ENCODE assay signal across 1 mouse cellular context in the genomic region with DNA sequence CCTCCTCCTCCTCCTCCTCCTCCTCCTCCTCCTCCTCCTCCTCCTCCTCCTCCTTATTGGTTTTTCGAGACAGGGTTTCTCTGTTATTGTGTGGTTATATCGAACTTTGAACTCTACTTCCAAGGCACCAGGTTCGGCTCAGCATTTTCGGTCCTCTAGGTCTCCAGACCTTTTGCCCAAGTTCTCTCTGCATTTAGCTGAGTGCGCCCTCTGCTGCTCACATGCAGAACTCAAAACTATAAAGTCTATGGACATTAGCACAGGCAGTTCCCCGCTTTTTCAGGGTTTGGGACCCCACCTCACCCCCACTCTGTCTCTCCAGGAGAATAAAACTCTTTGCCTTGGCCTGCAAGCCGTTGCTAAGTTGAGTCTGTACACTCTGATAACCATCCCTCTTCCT.
TF ChIP-seq lines count a peak whose summit lies in the region.

No protein-coding gene starts in this region.

TF ChIP-seq in CH12.LX, 34 proteins besides CTCF, POLR2A, EP300 and RAD21 (continued from another document):
- no peak for TF ChIP-seq SIN3A (IDR thresholded peaks at IDR 0.05; ENCODE audit: low read length)
- peak; percentile 90 for TF ChIP-seq SMC3 (IDR thresholded peaks at IDR 0.05; ENCODE audit: low read depth, low read length)
- no peak for TF ChIP-seq MEF2A (IDR thresholded peaks at IDR 0.05; ENCODE audit: borderline replicate concordance, low read depth, low read length)
- no peak for TF ChIP-seq CHD2 (IDR thresholded peaks at IDR 0.05; ENCODE audit: low read length)
